Mouse (Mus musculus): ENCODE measurements at regions not wholly inside any gene's neighbourhood (a gene's known extent, or its start where the extent isn't known, plus 50 kb on each side); places are given as distances from the start of the nearest gene placed in this dataset.
A peak's percentile ranks its signal among the peaks of the same experiment; 100 is the strongest.

DNA sequence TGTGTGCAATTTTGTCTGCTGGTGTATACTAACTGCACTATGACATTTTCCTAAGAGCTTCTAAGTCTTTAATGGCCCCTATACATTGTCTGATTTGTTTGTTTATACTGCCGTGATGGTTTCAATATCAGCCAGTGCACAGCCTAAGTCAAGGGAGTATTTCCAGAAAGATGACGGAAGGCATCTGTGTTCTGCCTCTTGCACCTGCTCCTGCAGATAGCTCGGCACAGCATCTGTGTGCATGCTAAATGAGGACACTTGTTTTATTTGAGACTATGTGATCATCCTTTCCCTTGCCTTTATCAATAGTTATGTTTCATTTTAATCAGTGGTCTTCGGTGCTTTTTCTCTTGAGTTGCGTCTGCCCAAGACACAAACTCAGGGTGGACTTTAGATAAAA lies 64.6 kb upstream of the Phactr1 start:
- Histone ChIP-seq H3K4me3 (no peak overlapping the region), H3K27ac (no peak overlapping the region)
- no peak for DNase-seq
- intact Hi-C loops (cut with DNase I), result no loop called here
- TF ChIP-seq CTCF (IDR thresholded peaks at IDR 0.05), result no peak

GRCm38 (mm10) chr13:42617225-42617624 lies 63.2 kb upstream of the Phactr1 start:
- H3K27ac ChIP-seq, result no peak overlapping the region
- intact Hi-C loops (cut with DNase I), result no loop called here
- TF ChIP-seq CTCF (IDR thresholded peaks at IDR 0.05), result no peak
- DNase-seq, result no peak
- H3K4me3 ChIP-seq, result no peak overlapping the region

DNA sequence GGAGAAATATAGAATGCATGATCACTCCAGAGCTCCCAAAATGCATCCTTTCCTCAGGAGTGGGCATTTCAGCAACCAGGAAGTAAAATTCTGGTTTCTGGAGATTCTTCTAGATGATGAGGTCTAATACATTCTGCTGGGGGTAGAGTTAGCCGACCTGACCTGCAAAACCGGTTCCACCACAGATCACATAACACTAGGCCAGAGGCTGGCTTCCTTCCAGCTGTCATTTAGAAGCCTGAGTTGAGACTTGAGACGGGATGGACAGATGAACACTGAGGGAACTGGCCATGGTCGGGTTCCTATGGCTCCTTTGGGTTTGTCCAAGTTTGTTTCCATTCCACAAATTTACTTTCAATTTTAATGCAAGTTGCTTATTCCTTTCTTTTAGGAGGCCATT lies 62.6 kb upstream of the Phactr1 start:
- intact Hi-C loops (cut with DNase I), result no loop called here
- TF ChIP-seq CTCF (IDR thresholded peaks at IDR 0.05), result no peak
- no peak for DNase-seq
- Histone ChIP-seq H3K27ac (no peak overlapping the region), H3K4me3 (no peak overlapping the region)

GRCm38 (mm10) chr13:42619555-42620280 lies 60.7 kb upstream of the Phactr1 start:
- no peak overlapping the region for H3K27ac ChIP-seq
- no peak overlapping the region for H3K4me3 ChIP-seq
- intact Hi-C loops (cut with DNase I), result no loop called here
- no peak for DNase-seq
- TF ChIP-seq CTCF (IDR thresholded peaks at IDR 0.05), result no peak

DNA sequence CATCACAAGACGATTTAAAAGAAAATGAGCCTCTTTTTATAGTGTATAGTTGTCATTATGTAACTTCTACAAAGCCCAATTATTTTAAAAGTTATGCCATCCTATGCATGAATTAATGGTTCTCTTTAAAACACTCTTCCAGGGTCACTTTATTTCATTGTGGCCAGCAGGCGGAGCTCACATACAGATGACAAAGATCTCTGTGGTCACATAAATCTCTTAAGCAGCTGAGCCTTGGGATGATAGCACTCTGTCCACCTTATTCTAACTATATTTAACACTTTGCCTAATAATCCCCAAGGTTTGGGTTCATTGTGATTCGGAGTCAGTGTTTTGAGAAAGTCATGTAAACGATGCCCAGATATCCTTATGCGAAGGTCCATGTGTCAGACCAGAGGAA lies 56.9 kb upstream of the Phactr1 start:
- DNase-seq, result no peak
- H3K27ac ChIP-seq, result no peak overlapping the region
- TF ChIP-seq CTCF (IDR thresholded peaks at IDR 0.05), result peak; percentile 46
- intact Hi-C loops (cut with DNase I), result no loop called here
- H3K4me3 ChIP-seq, result no peak overlapping the region

Measured in gastrocnemius, adult 2 months (tissue).